Mouse (Mus musculus) midbrain, embryonic 16.5 days (tissue): ENCODE data around the gene Sla2. TPM values are rescaled to one million over a fixed set of nuclear protein-coding genes. Genes with fewer than 3 reads are reported as not detected.
"Not testable (repeated sequence)": the region's sequence is repeated elsewhere in the genome, so short reads cannot be mapped to it uniquely, and the experiment has no call there.

Experiments
- ATAC-seq: fragments of 200-750 bp; cut with Nextera tagmentation; 2 replicates; pipeline ENCODE4 v1.8.0; 2017; ENCODE audit warnings: moderate TSS enrichment
- H3K27ac ChIP-seq: fragments of 300-500 bp; sonication (generic); 2 replicates; pipeline ENCODE4 v1.5.1; 2014; ENCODE audit warnings: mild to moderate bottlenecking, low read length, mixed read lengths
- H3K27me3 ChIP-seq: fragments of 300-500 bp; sonication (generic); 2 replicates; pipeline ENCODE4 v1.6.1; 2014; ENCODE audit warnings: low read depth, low read length, mixed read lengths; ENCODE audit not compliant: control insufficient read depth, insufficient read depth
- H3K36me3 ChIP-seq: fragments of 300-500 bp; sonication (generic); 2 replicates; pipeline ENCODE4 v1.6.1; 2014; ENCODE audit warnings: mild to moderate bottlenecking, low read length, moderate library complexity, mixed read lengths; ENCODE audit not compliant: control insufficient read depth, insufficient read depth
- H3K4me1 ChIP-seq: fragments of 300-500 bp; sonication (generic); 2 replicates; pipeline ENCODE4 v1.6.1; 2014; ENCODE audit warnings: mild to moderate bottlenecking, low read length, mixed read lengths; ENCODE audit not compliant: control insufficient read depth, insufficient read depth
- H3K4me2 ChIP-seq: fragments of 300-500 bp; sonication (generic); 2 replicates; pipeline ENCODE4 v1.6.1; 2014; ENCODE audit warnings: mild to moderate bottlenecking, low read length, mixed read lengths
- H3K4me3 ChIP-seq: fragments of 300-500 bp; sonication (generic); 2 replicates; pipeline ENCODE4 v1.5.1; 2014; ENCODE audit warnings: low read depth, mild to moderate bottlenecking, low read length, moderate library complexity, mixed read lengths
- H3K9ac ChIP-seq: fragments of 300-500 bp; sonication (generic); 2 replicates; pipeline ENCODE4 v1.6.1; 2014; ENCODE audit warnings: low read depth, low read length, mixed read lengths
- H3K9me3 ChIP-seq: fragments of 300-500 bp; sonication (generic); replicated peaks from 2 replicates; pipeline ENCODE4 v1.6.1; 2014; ENCODE audit warnings: mild to moderate bottlenecking, low read length, mixed read lengths; ENCODE audit not compliant: control insufficient read depth, poor library complexity, severe bottlenecking
- WGBS: fragments of 180-500 bp; shearing (Covaris S2); extraction: QIAGEN DNeasy Blood & Tissue Kit; methylation state at CpG from one replicate; pipeline ENCODE4 v1.1.7; 2014; 5-methylcytosine and 5-hydroxymethylcytosine counted together
- polyA plus RNA-seq: library from polyadenylated mRNA; unstranded; fragments of >200 nt; fragmentation: Nextera tagmentation; extraction: Ambion mirVana; gene quantifications from 2 replicates; pipeline ENCODE4 v1.2.1, GENCODE M21; 2015

Gene Sla2
- polyA plus RNA-seq, 1 experiment from 2014 or later = not detected

GRCm38 (mm10) chr2:156925075-156925474, 38.1 kb upstream of the Sla2 start:
- not testable (repeated sequence) for H3K4me1 ChIP-seq, ATAC-seq, H3K9ac ChIP-seq, H3K27me3 ChIP-seq, H3K27ac ChIP-seq, H3K36me3 ChIP-seq, H3K4me2 ChIP-seq, H3K4me3 ChIP-seq, H3K9me3 ChIP-seq
- 88% methylated on average over 4 of the region's 4 CpGs for WGBS

GRCm38 (mm10) chr2:156924210-156924898, 37.4 kb upstream of the Sla2 start:
- no peak overlapping the region for H3K4me2 ChIP-seq
- no peak for ATAC-seq
- peaks cover 6% of the 10 kb centered on the region; the same call in 1 of the 2 replicates for H3K36me3 ChIP-seq
- no peaks in the 10 kb centered on the region for H3K9me3 ChIP-seq
- H3K27me3 ChIP-seq = no peaks in the 10 kb centered on the region
- H3K4me3 ChIP-seq = no peak overlapping the region
- H3K4me1 ChIP-seq = no peaks in the 10 kb centered on the region
- no peak overlapping the region for H3K27ac ChIP-seq
- WGBS = 69% methylated on average over 3 of the region's 3 CpGs
- no peak overlapping the region for H3K9ac ChIP-seq

- ATAC-seq = no peak
- Histone ChIP-seq H3K9ac (no peak overlapping the region), H3K4me3 (no peak overlapping the region), H3K27me3 (no peaks in the 10 kb centered on the region), H3K36me3 (no peaks in the 10 kb centered on the region), H3K9me3 (no peaks in the 10 kb centered on the region), H3K27ac (no peak overlapping the region), H3K4me2 (no peak overlapping the region), H3K4me1 (no peaks in the 10 kb centered on the region)
- WGBS = 81% methylated on average over 5 of the region's 5 CpGs
Measured at GRCm38 (mm10) chr2:156923057-156923456, 36.1 kb upstream of the Sla2 start.

GRCm38 (mm10) chr2:156919796-156920195, 32.8 kb upstream of the Sla2 start:
- H3K4me1 ChIP-seq = no peaks in the 10 kb centered on the region
- H3K9ac ChIP-seq = no peak overlapping the region
- no peak overlapping the region for H3K27ac ChIP-seq
- no peak overlapping the region for H3K4me2 ChIP-seq
- H3K27me3 ChIP-seq = no peaks in the 10 kb centered on the region
- ATAC-seq = no peak
- no peaks in the 10 kb centered on the region for H3K36me3 ChIP-seq
- H3K9me3 ChIP-seq = no peaks in the 10 kb centered on the region
- H3K4me3 ChIP-seq = no peak overlapping the region
- WGBS = 63% methylated on average over 2 of the region's 2 CpGs

GRCm38 (mm10) chr2:156919191-156919590, 32.2 kb upstream of the Sla2 start:
- not testable (repeated sequence) for H3K36me3 ChIP-seq, H3K27me3 ChIP-seq, H3K4me1 ChIP-seq, ATAC-seq, H3K9me3 ChIP-seq, H3K4me3 ChIP-seq, H3K9ac ChIP-seq, H3K4me2 ChIP-seq, H3K27ac ChIP-seq
- WGBS = 91% methylated on average over 11 of the region's 11 CpGs

GRCm38 (mm10) chr2:156918562-156918961, 31.6 kb upstream of the Sla2 start:
- H3K9me3 ChIP-seq = no peaks in the 10 kb centered on the region
- no peak for ATAC-seq
- H3K4me3 ChIP-seq = no peak overlapping the region
- no peak overlapping the region for H3K9ac ChIP-seq
- H3K27me3 ChIP-seq = no peaks in the 10 kb centered on the region
- 71% methylated on average over 4 of the region's 4 CpGs for WGBS
- H3K4me2 ChIP-seq = no peak overlapping the region
- no peaks in the 10 kb centered on the region for H3K4me1 ChIP-seq
- H3K27ac ChIP-seq = no peak overlapping the region
- H3K36me3 ChIP-seq = no peaks in the 10 kb centered on the region

GRCm38 (mm10) chr2:156916419-156917125, 29.6 kb upstream of the Sla2 start:
- Histone ChIP-seq H3K27me3 (no peaks in the 10 kb centered on the region), H3K36me3 (no peaks in the 10 kb centered on the region), H3K27ac (no peak overlapping the region), H3K9me3 (no peaks in the 10 kb centered on the region), H3K4me2 (no peak overlapping the region), H3K4me1 (no peaks in the 10 kb centered on the region), H3K4me3 (no peak overlapping the region), H3K9ac (no peak overlapping the region)
- 83% methylated on average over 3 of the region's 3 CpGs for WGBS
- ATAC-seq = no peak

- Histone ChIP-seq H3K4me2 (no peak overlapping the region), H3K27me3 (no peaks in the 10 kb centered on the region), H3K36me3 (no peaks in the 10 kb centered on the region), H3K9me3 (no peaks in the 10 kb centered on the region), H3K4me3 (no peak overlapping the region), H3K27ac (no peak overlapping the region), H3K4me1 (no peaks in the 10 kb centered on the region), H3K9ac (no peak overlapping the region)
- 82% methylated on average over 3 of the region's 3 CpGs for WGBS
- ATAC-seq = no peak
Measured at GRCm38 (mm10) chr2:156915559-156915958, 28.6 kb upstream of the Sla2 start.

GRCm38 (mm10) chr2:156913191-156913590, 26.2 kb upstream of the Sla2 start:
- no peaks in the 10 kb centered on the region for H3K27me3 ChIP-seq
- H3K36me3 ChIP-seq = no peaks in the 10 kb centered on the region
- 75% methylated on average over 5 of the region's 5 CpGs for WGBS
- H3K4me2 ChIP-seq = no peak overlapping the region
- H3K4me1 ChIP-seq = no peaks in the 10 kb centered on the region
- no peak for ATAC-seq
- no peak overlapping the region for H3K4me3 ChIP-seq
- H3K9me3 ChIP-seq = no peaks in the 10 kb centered on the region
- H3K27ac ChIP-seq = no peak overlapping the region
- H3K9ac ChIP-seq = no peak overlapping the region
